Mouse (Mus musculus) liver, embryonic 12.5 days (tissue): Measurements from ENCODE around the gene Gm10645. TPM values are rescaled to one million over a fixed set of nuclear protein-coding genes. Genes with fewer than 3 reads are reported as not detected.

Experiments
- ATAC-seq: fragments of 200-750 bp; cut with Nextera tagmentation; 2 replicates; pipeline ENCODE4 v1.8.0; 2017; ENCODE audit warnings: moderate number of reproducible peaks, mild to moderate bottlenecking, moderate library complexity
- H3K27ac ChIP-seq: fragments of 300-500 bp; sonication (generic); 2 replicates; pipeline ENCODE4 v1.5.1; 2016; ENCODE audit warnings: mild to moderate bottlenecking
- H3K27me3 ChIP-seq: fragments of 300-500 bp; sonication (generic); replicated peaks from 2 replicates; pipeline ENCODE4 v1.6.1; 2016; ENCODE audit warnings: mild to moderate bottlenecking, moderate library complexity
- H3K36me3 ChIP-seq: fragments of 300-500 bp; sonication (generic); 2 replicates; pipeline ENCODE4 v1.6.1; 2016; ENCODE audit warnings: mild to moderate bottlenecking, moderate library complexity
- H3K4me1 ChIP-seq: fragments of 300-500 bp; sonication (generic); 2 replicates; pipeline ENCODE4 v1.6.1; 2016
- H3K4me2 ChIP-seq: fragments of 300-500 bp; sonication (generic); 2 replicates; pipeline ENCODE4 v1.6.1; 2016; ENCODE audit warnings: mild to moderate bottlenecking, moderate library complexity
- H3K4me3 ChIP-seq: fragments of 300-500 bp; sonication (generic); 2 replicates; pipeline ENCODE4 v1.5.1; 2016; ENCODE audit warnings: mild to moderate bottlenecking, moderate library complexity
- H3K9ac ChIP-seq: fragments of 300-500 bp; sonication (generic); 2 replicates; pipeline ENCODE4 v1.6.1; 2016; ENCODE audit warnings: mild to moderate bottlenecking, moderate library complexity
- H3K9me3 ChIP-seq: fragments of 300-500 bp; sonication (generic); replicated peaks from 2 replicates; pipeline ENCODE4 v1.6.1; 2016; ENCODE audit warnings: mild to moderate bottlenecking, moderate library complexity
- WGBS: fragments of 180-500 bp; shearing (Covaris S2); methylation state at CpG from one replicate; pipeline ENCODE4 v1.1.7; 2016; ENCODE audit not compliant: insufficient replicate concordance; 5-methylcytosine and 5-hydroxymethylcytosine counted together
- polyA plus RNA-seq: library from polyadenylated mRNA; unstranded; fragments of >200 nt; fragmentation: Nextera tagmentation; extraction: Ambion mirVana; gene quantifications from 2 replicates; pipeline ENCODE4 v1.2.1, GENCODE M21; 2016

Gm10645 gene
- polyA plus RNA-seq, 1 experiment from 2014 or later = 0.44 TPM

DNA sequence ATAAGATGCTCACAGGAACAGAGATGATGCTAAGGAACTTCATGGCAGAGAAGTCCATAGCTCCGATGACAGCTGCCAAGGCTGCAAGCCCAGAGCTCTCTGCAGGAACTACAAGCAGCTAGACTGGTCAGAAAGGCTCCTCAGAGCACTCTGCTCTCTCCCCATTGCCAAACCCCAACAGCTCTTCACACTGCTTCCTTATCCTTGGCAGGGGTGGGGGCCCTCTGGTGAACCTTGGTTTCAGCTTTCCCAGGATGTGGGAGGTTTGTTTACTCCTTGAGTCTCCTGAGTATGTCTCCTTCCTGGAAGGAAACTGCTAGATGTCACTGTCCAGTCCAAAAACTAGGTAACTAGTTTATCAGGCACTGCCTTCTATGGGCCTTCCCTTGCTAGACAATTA, 25.9 kb downstream of the Gm10645 start:
- no peak for ATAC-seq
- Histone ChIP-seq H3K4me1 (no peaks in the 10 kb centered on the region), H3K9me3 (no peaks in the 10 kb centered on the region), H3K36me3 (no peaks in the 10 kb centered on the region), H3K4me3 (no peak overlapping the region), H3K27me3 (no peaks in the 10 kb centered on the region), H3K27ac (no peak overlapping the region), H3K9ac (no peak overlapping the region), H3K4me2 (no peak overlapping the region)
- 43% methylated on average over 1 of the region's 1 CpGs for WGBS

GRCm38 (mm10) chr8:83135086-83135485, 30.9 kb downstream of the Gm10645 start:
- Histone ChIP-seq H3K4me1 (no peaks in the 10 kb centered on the region), H3K9ac (no peak overlapping the region), H3K27me3 (no peaks in the 10 kb centered on the region), H3K9me3 (no peaks in the 10 kb centered on the region), H3K4me2 (no peak overlapping the region), H3K27ac (no peak overlapping the region), H3K4me3 (no peak overlapping the region), H3K36me3 (no peaks in the 10 kb centered on the region)
- ATAC-seq = no peak
- WGBS = 52% methylated on average over 2 of the region's 2 CpGs

Other genes starting within 250 kb of the Gm10645 start
- 0.60 and 0.72 TPM in 2 replicates for gene Tbc1d9, start 818 bp downstream of the Gm10645 start, polyA plus RNA-seq
- gene Ucp1, start 124.2 kb upstream of the Gm10645 start, polyA plus RNA-seq = not detected in 2 replicates
- gene Elmod2, start 166.3 kb upstream of the Gm10645 start, polyA plus RNA-seq = 9.7 and 9.9 TPM in 2 replicates
- not detected in 2 replicates for gene Mgat4d, start 182.3 kb upstream of the Gm10645 start, polyA plus RNA-seq
- gene Clgn, start 223.7 kb upstream of the Gm10645 start, polyA plus RNA-seq = 0.36 and 0.51 TPM in 2 replicates